Mouse (Mus musculus) midbrain, embryonic 10.5 days (tissue): ENCODE measurements around the gene Megf8. TPM values are rescaled to one million over a fixed set of nuclear protein-coding genes. Genes with fewer than 3 reads are reported as not detected.

Experiments used
- polyA plus RNA-seq: library from polyadenylated mRNA; unstranded; fragments of >200 nt; fragmentation: Nextera tagmentation; extraction: Ambion mirVana; gene quantifications from 2 replicates; pipeline ENCODE4 v1.2.1, GENCODE M21; 2016

Megf8 gene
- polyA plus RNA-seq, 1 experiment from 2014 or later = 13.9 TPM

Other genes with a start within 250 kb of the Megf8 start
- gene Grik5, start 244.8 kb upstream of the Megf8 start, polyA plus RNA-seq = 5.4 and 7.5 TPM in 2 replicates
- 44.4 and 45.3 TPM in 2 replicates for gene Zfp574, start 244.6 kb upstream of the Megf8 start, polyA plus RNA-seq
- gene Pou2f2, start 137.4 kb upstream of the Megf8 start, polyA plus RNA-seq = 13.6 and 26.5 TPM in 2 replicates
- 8.4 TPM in 2 replicates for gene Dedd2, start 96.5 kb upstream of the Megf8 start, polyA plus RNA-seq
- gene Zfp526, start 95.7 kb upstream of the Megf8 start, polyA plus RNA-seq = 2.7 and 2.8 TPM in 2 replicates
- 9.3 and 10.5 TPM in 2 replicates for gene Gsk3a, start 79.3 kb upstream of the Megf8 start, polyA plus RNA-seq
- gene Erf, start 66.4 kb upstream of the Megf8 start, polyA plus RNA-seq = 6.9 and 7.3 TPM in 2 replicates
- 18.5 and 21.7 TPM in 2 replicates for gene Cic, start 49.5 kb upstream of the Megf8 start, polyA plus RNA-seq
- gene Pafah1b3, start 19.2 kb upstream of the Megf8 start, polyA plus RNA-seq = 293 and 325 TPM in 2 replicates
- 1.1 and 1.4 TPM in 2 replicates for gene Prr19, start 15.8 kb upstream of the Megf8 start, polyA plus RNA-seq
- 2.1 and 5.1 TPM in 2 replicates for gene Tmem145, start 11.1 kb upstream of the Megf8 start, polyA plus RNA-seq
- not detected in 2 replicates for gene Cnfn, start 52.6 kb downstream of the Megf8 start, polyA plus RNA-seq
- gene Lipe, start 81.5 kb downstream of the Megf8 start, polyA plus RNA-seq = 4.7 and 7.0 TPM in 2 replicates
- 0.31 and 0.37 TPM in 2 replicates for gene Cxcl17, start 95.7 kb downstream of the Megf8 start, polyA plus RNA-seq
- gene Ceacam1, start 160.4 kb downstream of the Megf8 start, polyA plus RNA-seq = 0.53 and 0.61 TPM in 2 replicates
- not detected in 2 replicates for gene Ceacam2, start 222.7 kb downstream of the Megf8 start, polyA plus RNA-seq